Mouse (Mus musculus) kidney, postnatal 0 days (tissue): ENCODE measurements around the gene Ybx2. TPM values are rescaled to one million over a fixed set of nuclear protein-coding genes. Genes with fewer than 3 reads are reported as not detected.
"Not testable (repeated sequence)": the region's sequence is repeated elsewhere in the genome, so short reads cannot be mapped to it uniquely, and the experiment has no call there.

Source experiments
- ATAC-seq: fragments of 200-750 bp; cut with Nextera tagmentation; replicated peaks from 2 replicates; pipeline ENCODE4 v1.8.0; 2017; ENCODE audit warnings: low read depth, moderate number of reproducible peaks, moderate TSS enrichment, moderate library complexity; ENCODE audit not compliant: low FRiP score
- DNase-seq: peaks from one replicate; pipeline ENCODE4 v3.0.0-alpha.2; 2016; ENCODE audit warnings: low spot score
- H3K27ac ChIP-seq: fragments of 300-500 bp; sonication (generic); 2 replicates; pipeline ENCODE4 v1.5.1; 2014; ENCODE audit warnings: mild to moderate bottlenecking
- H3K27me3 ChIP-seq: fragments of 300-500 bp; sonication (generic); 2 replicates; pipeline ENCODE4 v1.6.1; 2014; ENCODE audit warnings: low read length, mixed read lengths; ENCODE audit not compliant: insufficient read depth
- H3K36me3 ChIP-seq: fragments of 300-500 bp; sonication (generic); 2 replicates; pipeline ENCODE4 v1.6.1; 2014; ENCODE audit warnings: low read length, mixed read lengths; ENCODE audit not compliant: insufficient read depth
- H3K4me1 ChIP-seq: fragments of 300-500 bp; sonication (generic); replicated peaks from 2 replicates; pipeline ENCODE4 v1.6.1; 2014; ENCODE audit warnings: antibody characterized with exemption, low read length, mixed read lengths; ENCODE audit not compliant: insufficient read depth
- H3K4me2 ChIP-seq: fragments of 300-500 bp; sonication (generic); 2 replicates; pipeline ENCODE4 v1.6.1; 2014; ENCODE audit warnings: mild to moderate bottlenecking, low read length, moderate library complexity, mixed read lengths
- H3K4me3 ChIP-seq: fragments of 300-500 bp; sonication (generic); replicated peaks from 2 replicates; pipeline ENCODE4 v1.5.1; 2014; ENCODE audit warnings: low read depth, low read length
- H3K9ac ChIP-seq: fragments of 300-500 bp; sonication (generic); 2 replicates; pipeline ENCODE4 v1.6.1; 2014; ENCODE audit warnings: low read depth, low read length
- H3K9me3 ChIP-seq: fragments of 300-500 bp; sonication (generic); replicated peaks from 2 replicates; pipeline ENCODE4 v1.6.1; 2016; ENCODE audit warnings: low read length, inconsistent platforms, mixed read lengths
- CTCF ChIP-seq: IDR thresholded peaks from 2 replicates; pipeline ENCODE4 v1.5.1; 2016; ENCODE audit warnings: antibody characterized with exemption, low read depth, mild to moderate bottlenecking, moderate library complexity
- WGBS: fragments of 180-500 bp; shearing (Covaris S2); extraction: QIAGEN DNeasy Blood & Tissue Kit; methylation state at CpG from one replicate; pipeline ENCODE4 v1.1.7; 2014; 5-methylcytosine and 5-hydroxymethylcytosine counted together
- polyA plus RNA-seq: library from polyadenylated mRNA; unstranded; fragments of >200 nt; fragmentation: Nextera tagmentation; extraction: Ambion mirVana; gene quantifications from 2 replicates; pipeline ENCODE4 v1.2.1, GENCODE M21; 2015

Ybx2 gene
- polyA plus RNA-seq, 1 experiment from 2014 or later = 6.8 TPM

DNA sequence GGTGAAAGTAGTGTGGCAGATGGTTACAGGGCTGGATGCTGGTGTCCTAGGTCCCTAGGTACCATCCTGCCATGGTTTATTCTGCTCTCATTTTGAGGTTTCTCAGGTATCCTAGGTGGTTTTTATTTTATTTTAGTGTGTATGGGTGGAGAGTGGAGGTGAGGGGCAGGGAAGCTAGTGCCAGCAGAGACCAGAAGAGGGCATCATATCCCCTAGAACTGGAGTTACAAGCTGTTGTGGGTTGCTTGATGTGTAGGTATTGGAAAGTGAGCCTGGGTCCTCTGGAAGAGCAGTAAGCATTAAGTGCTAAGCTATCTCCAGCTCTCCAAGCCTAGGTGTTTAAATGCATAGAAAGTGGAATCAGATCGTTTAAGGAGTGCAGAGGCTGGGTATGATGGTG is 16.7 kb downstream of the Ybx2 start:
- Histone ChIP-seq H3K4me3 (no peak overlapping the region), H3K9ac (no peak overlapping the region), H3K9me3 (no peaks in the 10 kb centered on the region), H3K36me3 (no peaks in the 10 kb centered on the region), H3K27ac (no peak overlapping the region), H3K4me2 (no peak overlapping the region), H3K27me3 (no peaks in the 10 kb centered on the region), H3K4me1 (peaks cover 6% of the 10 kb centered on the region; the same call in 1 of the 2 replicates)
- DNase-seq (peak; percentile 34), ATAC-seq (no peak)
- peak; percentile 60 for TF ChIP-seq CTCF
- 36% methylated on average over 1 of the region's 1 CpGs for WGBS

DNA sequence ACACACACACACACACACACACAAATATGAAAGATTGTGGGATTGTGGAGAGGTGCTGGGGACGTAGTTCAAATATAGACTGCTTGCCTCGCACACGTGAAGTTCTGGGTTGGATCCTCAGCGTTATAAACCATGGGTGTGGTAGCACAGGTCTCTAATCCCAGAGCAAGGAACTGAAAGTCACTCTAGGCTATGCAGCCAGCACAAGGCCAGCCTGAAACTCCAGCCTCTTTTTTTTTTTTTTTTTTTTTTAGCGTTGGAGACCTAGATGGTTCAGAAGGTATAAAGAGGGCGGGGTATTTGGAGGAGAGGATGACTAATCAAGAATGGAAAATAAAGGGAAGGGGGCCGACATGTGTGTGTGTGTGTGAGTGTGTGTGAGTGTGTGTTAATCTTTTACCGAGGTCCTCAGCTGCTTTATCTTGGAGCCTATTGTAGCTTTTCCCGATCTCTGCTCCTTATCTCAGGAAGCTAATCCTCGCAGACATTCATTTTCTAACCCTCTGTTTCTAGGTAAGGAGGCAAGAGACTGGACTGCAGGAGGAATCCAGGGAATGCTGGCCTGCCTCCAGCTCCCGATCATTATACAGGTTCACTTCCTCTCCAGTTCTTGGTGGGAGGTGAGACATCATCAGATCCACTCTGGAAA is 17.8 kb downstream of the Ybx2 start:
- Histone ChIP-seq H3K4me3 (no peak overlapping the region), H3K4me2 (no peak overlapping the region), H3K27me3 (no peaks in the 10 kb centered on the region), H3K27ac (no peak overlapping the region), H3K9me3 (no peaks in the 10 kb centered on the region), H3K36me3 (no peaks in the 10 kb centered on the region), H3K4me1 (no peaks in the 10 kb centered on the region), H3K9ac (no peak overlapping the region)
- WGBS = 54% methylated on average over 11 of the region's 11 CpGs
- ATAC-seq (no peak), DNase-seq (no peak)
- TF ChIP-seq CTCF = no peak

DNA sequence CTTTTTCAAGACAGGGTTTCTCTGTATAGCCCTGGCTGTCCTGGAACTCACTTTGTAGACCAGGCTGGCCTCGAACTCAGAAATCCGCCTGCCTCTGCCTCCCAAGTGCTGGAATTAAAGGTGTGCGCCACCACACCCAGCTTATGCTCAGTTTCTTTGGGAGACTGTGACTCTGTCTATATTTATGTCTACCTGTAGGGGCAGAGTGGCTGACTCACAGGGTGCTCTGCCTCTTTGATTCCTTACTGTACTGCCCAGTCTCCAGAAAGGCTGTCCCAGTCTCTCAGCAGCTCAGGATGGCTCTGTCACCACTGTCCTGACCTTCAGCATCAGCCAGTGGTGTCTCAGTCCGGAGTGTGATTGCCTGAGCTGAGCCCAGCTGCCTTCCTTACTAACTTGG is 20.0 kb downstream of the Ybx2 start:
- not testable (repeated sequence) for H3K4me2 ChIP-seq, H3K4me3 ChIP-seq, H3K4me1 ChIP-seq, H3K27ac ChIP-seq, H3K9me3 ChIP-seq, H3K36me3 ChIP-seq, ATAC-seq, H3K9ac ChIP-seq, H3K27me3 ChIP-seq, DNase-seq
- 79% methylated on average over 4 of the region's 4 CpGs for WGBS

GRCm38 (mm10) chr11:69956218-69956617 is 20.6 kb downstream of the Ybx2 start:
- H3K4me3 ChIP-seq = no peak overlapping the region
- DNase-seq = no peak
- no peak overlapping the region for H3K27ac ChIP-seq
- no peaks in the 10 kb centered on the region for H3K27me3 ChIP-seq
- H3K4me1 ChIP-seq = no peaks in the 10 kb centered on the region
- H3K9me3 ChIP-seq = no peaks in the 10 kb centered on the region
- no peak overlapping the region for H3K9ac ChIP-seq
- WGBS = 70% methylated on average over 1 of the region's 1 CpGs
- no peak overlapping the region for H3K4me2 ChIP-seq
- no peak for ATAC-seq
- peak; percentile 25; the same call in 1 of the 2 replicates for TF ChIP-seq CTCF
- H3K36me3 ChIP-seq = no peaks in the 10 kb centered on the region

- no peaks in the 10 kb centered on the region for H3K4me1 ChIP-seq
- no peaks in the 10 kb centered on the region for H3K9me3 ChIP-seq
- H3K4me2 ChIP-seq = no peak overlapping the region
- 45% methylated on average over 5 of the region's 5 CpGs for WGBS
- no peak overlapping the region for H3K9ac ChIP-seq
- H3K36me3 ChIP-seq = no peaks in the 10 kb centered on the region
- H3K27ac ChIP-seq = no peak overlapping the region
- no peak overlapping the region for H3K4me3 ChIP-seq
- peak; percentile 58 for TF ChIP-seq CTCF
- DNase-seq (no peak), ATAC-seq (no peak)
- peaks cover 7% of the 10 kb centered on the region for H3K27me3 ChIP-seq
Measured at GRCm38 (mm10) chr11:69960616-69961015, 25.0 kb downstream of the Ybx2 start.

GRCm38 (mm10) chr11:69961841-69962240 is 26.2 kb downstream of the Ybx2 start:
- TF ChIP-seq CTCF = no peak
- H3K9ac ChIP-seq = no peak overlapping the region
- no peak for ATAC-seq
- H3K4me3 ChIP-seq = no peak overlapping the region
- H3K9me3 ChIP-seq = no peaks in the 10 kb centered on the region
- peaks cover 7% of the 10 kb centered on the region for H3K27me3 ChIP-seq
- DNase-seq = no peak
- H3K36me3 ChIP-seq = no peaks in the 10 kb centered on the region
- no peak overlapping the region for H3K27ac ChIP-seq
- no peaks in the 10 kb centered on the region for H3K4me1 ChIP-seq
- 22% methylated on average over 5 of the region's 5 CpGs for WGBS
- H3K4me2 ChIP-seq = no peak overlapping the region
